Mouse (Mus musculus): ENCODE results near the gene Myl6. TPM values are rescaled to one million over a fixed set of nuclear protein-coding genes. Genes with fewer than 3 reads are reported as not detected.
"Not testable (repeated sequence)": the region's sequence is repeated elsewhere in the genome, so short reads cannot be mapped to it uniquely, and the experiment has no call there.

Myl6 gene
- polyA plus RNA-seq, 1 experiment = 2,050 TPM

GRCm38 (mm10) chr10:128497134-128497737 is 3.3 kb upstream of the Myl6 start:
- 84% methylated on average over 6 of the region's 6 CpGs for WGBS
- no peak for TF ChIP-seq POLR2A (IDR thresholded peaks at IDR 0.05; ENCODE audit: borderline replicate concordance, control insufficient read depth, low read depth, low read length)
- no peak for TF ChIP-seq CTCF (IDR thresholded peaks at IDR 0.05; ENCODE audit: control insufficient read depth, insufficient read depth, low read length)
- no peak overlapping the region for H3K27ac ChIP-seq (ENCODE audit: control insufficient read depth, insufficient read depth, low read depth, low read length, poor library complexity)
- H3K4me1 ChIP-seq (ENCODE audit: control insufficient read depth, insufficient read depth, low read length) = peaks cover 3% of the 10 kb centered on the region; the same call in 1 of the 2 replicates
- H3K4me3 ChIP-seq (replicated peaks; ENCODE audit: control insufficient read depth, low read depth, low read length) = no peak overlapping the region

GRCm38 (mm10) chr10:128496509-128497077 is 2.6 kb upstream of the Myl6 start:
- no peak overlapping the region for H3K4me3 ChIP-seq (replicated peaks; ENCODE audit: control insufficient read depth, low read depth, low read length)
- peaks cover 3% of the 10 kb centered on the region; the same call in 1 of the 2 replicates for H3K4me1 ChIP-seq (ENCODE audit: control insufficient read depth, insufficient read depth, low read length)
- H3K27ac ChIP-seq (ENCODE audit: control insufficient read depth, insufficient read depth, low read depth, low read length, poor library complexity) = no peak overlapping the region
- WGBS = 71% methylated on average over 6 of the region's 6 CpGs
- TF ChIP-seq POLR2A (IDR thresholded peaks at IDR 0.05; ENCODE audit: borderline replicate concordance, control insufficient read depth, low read depth, low read length) (no peak), CTCF (IDR thresholded peaks at IDR 0.05; ENCODE audit: control insufficient read depth, insufficient read depth, low read length) (no peak)

GRCm38 (mm10) chr10:128495903-128496302 is 2.0 kb upstream of the Myl6 start:
- Histone ChIP-seq H3K27ac (ENCODE audit: control insufficient read depth, insufficient read depth, low read depth, low read length, poor library complexity) (no peak overlapping the region), H3K4me3 (replicated peaks; ENCODE audit: control insufficient read depth, low read depth, low read length) (no peak overlapping the region), H3K4me1 (ENCODE audit: control insufficient read depth, insufficient read depth, low read length) (peaks cover 3% of the 10 kb centered on the region; the same call in 1 of the 2 replicates)
- TF ChIP-seq POLR2A (IDR thresholded peaks at IDR 0.05; ENCODE audit: borderline replicate concordance, control insufficient read depth, low read depth, low read length) (no peak), CTCF (IDR thresholded peaks at IDR 0.05; ENCODE audit: control insufficient read depth, insufficient read depth, low read length) (no peak)
- 28% methylated on average over 4 of the region's 4 CpGs for WGBS

- WGBS = 34% methylated on average over 2 of the region's 2 CpGs
- no peak overlapping the region for H3K4me3 ChIP-seq (replicated peaks; ENCODE audit: control insufficient read depth, low read depth, low read length)
- peaks cover 3% of the 10 kb centered on the region; the same call in 1 of the 2 replicates for H3K4me1 ChIP-seq (ENCODE audit: control insufficient read depth, insufficient read depth, low read length)
- H3K27ac ChIP-seq (ENCODE audit: control insufficient read depth, insufficient read depth, low read depth, low read length, poor library complexity) = no peak overlapping the region
- no peak for TF ChIP-seq POLR2A (IDR thresholded peaks at IDR 0.05; ENCODE audit: borderline replicate concordance, control insufficient read depth, low read depth, low read length)
- TF ChIP-seq CTCF (IDR thresholded peaks at IDR 0.05; ENCODE audit: control insufficient read depth, insufficient read depth, low read length) = no peak
Measured at GRCm38 (mm10) chr10:128495270-128495669, 1.3 kb upstream of the Myl6 start.

- WGBS = 18% methylated on average over 11 of the region's 11 CpGs
- H3K4me1 ChIP-seq (ENCODE audit: control insufficient read depth, insufficient read depth, low read length) = peaks cover 2% of the 10 kb centered on the region; the same call in 1 of the 2 replicates
- peak overlapping the region; percentile 87 for H3K4me3 ChIP-seq (replicated peaks; ENCODE audit: control insufficient read depth, low read depth, low read length)
- TF ChIP-seq POLR2A (IDR thresholded peaks at IDR 0.05; ENCODE audit: borderline replicate concordance, control insufficient read depth, low read depth, low read length) (no peak), CTCF (IDR thresholded peaks at IDR 0.05; ENCODE audit: control insufficient read depth, insufficient read depth, low read length) (no peak)
- peak overlapping the region; percentile 71 for H3K27ac ChIP-seq (ENCODE audit: control insufficient read depth, insufficient read depth, low read depth, low read length, poor library complexity)
Measured at GRCm38 (mm10) chr10:128494667-128495245, 811 bp upstream of the Myl6 start.

- Histone ChIP-seq H3K4me1 (ENCODE audit: control insufficient read depth, insufficient read depth, low read length) (peaks cover 2% of the 10 kb centered on the region; the same call in 1 of the 2 replicates), H3K4me3 (replicated peaks; ENCODE audit: control insufficient read depth, low read depth, low read length) (peak overlapping the region; percentile 87), H3K27ac (ENCODE audit: control insufficient read depth, insufficient read depth, low read depth, low read length, poor library complexity) (peak overlapping the region; percentile 85)
- WGBS = under 1% methylated on average over 12 of the region's 12 CpGs
- TF ChIP-seq POLR2A (IDR thresholded peaks at IDR 0.05; ENCODE audit: borderline replicate concordance, control insufficient read depth, low read depth, low read length) (no peak), CTCF (IDR thresholded peaks at IDR 0.05; ENCODE audit: control insufficient read depth, insufficient read depth, low read length) (no peak)
Measured at GRCm38 (mm10) chr10:128493319-128493694, 638 bp downstream of the Myl6 start.

GRCm38 (mm10) chr10:128492633-128493311 is 1.2 kb downstream of the Myl6 start:
- 10% methylated on average over 12 of the region's 12 CpGs for WGBS
- H3K4me3 ChIP-seq (replicated peaks; ENCODE audit: control insufficient read depth, low read depth, low read length) = peak overlapping the region; percentile 87
- peak overlapping the region; percentile 85 for H3K27ac ChIP-seq (ENCODE audit: control insufficient read depth, insufficient read depth, low read depth, low read length, poor library complexity)
- peaks cover 2% of the 10 kb centered on the region; the same call in 1 of the 2 replicates for H3K4me1 ChIP-seq (ENCODE audit: control insufficient read depth, insufficient read depth, low read length)
- TF ChIP-seq POLR2A (IDR thresholded peaks at IDR 0.05; ENCODE audit: borderline replicate concordance, control insufficient read depth, low read depth, low read length) (no peak), CTCF (IDR thresholded peaks at IDR 0.05; ENCODE audit: control insufficient read depth, insufficient read depth, low read length) (no peak)

- H3K4me3 ChIP-seq (replicated peaks; ENCODE audit: control insufficient read depth, low read depth, low read length) = peak overlapping the region; percentile 87
- H3K27ac ChIP-seq (ENCODE audit: control insufficient read depth, insufficient read depth, low read depth, low read length, poor library complexity) = peak overlapping the region; percentile 12; the same call in 1 of the 2 replicates
- WGBS = 22% methylated on average over 8 of the region's 8 CpGs
- H3K4me1 ChIP-seq (ENCODE audit: control insufficient read depth, insufficient read depth, low read length) = not testable (repeated sequence)
Measured at GRCm38 (mm10) chr10:128492051-128492450, 1.9 kb downstream of the Myl6 start.

Measured in bone marrow, adult 2 months (tissue).